Mouse (Mus musculus) lung, postnatal 0 days (tissue): ENCODE results near the gene Clic1. TPM values are rescaled to one million over a fixed set of nuclear protein-coding genes. Genes with fewer than 3 reads are reported as not detected.
"Not testable (repeated sequence)": the region's sequence is repeated elsewhere in the genome, so short reads cannot be mapped to it uniquely, and the experiment has no call there.

Experiments
- ATAC-seq: fragments of 200-750 bp; cut with Nextera tagmentation; 2 replicates; pipeline ENCODE4 v1.8.0; 2017; ENCODE audit warnings: moderate library complexity
- DNase-seq: peaks from one replicate; pipeline ENCODE4 v3.0.0-alpha.2; 2016; ENCODE audit warnings: low spot score
- H3K27ac ChIP-seq: fragments of 300-500 bp; sonication (generic); 2 replicates; pipeline ENCODE4 v1.5.1; 2014; ENCODE audit warnings: antibody characterized with exemption, mild to moderate bottlenecking, low read length, mixed read lengths
- H3K27me3 ChIP-seq: fragments of 300-500 bp; sonication (generic); replicated peaks from 2 replicates; pipeline ENCODE4 v1.6.1; 2014; ENCODE audit warnings: low read length, mixed read lengths; ENCODE audit not compliant: insufficient read depth
- H3K36me3 ChIP-seq: fragments of 300-500 bp; sonication (generic); 2 replicates; pipeline ENCODE4 v1.6.1; 2014; ENCODE audit warnings: low read length, mixed read lengths; ENCODE audit not compliant: insufficient read depth
- H3K4me1 ChIP-seq: fragments of 300-500 bp; sonication (generic); 2 replicates; pipeline ENCODE4 v1.6.1; 2014; ENCODE audit warnings: antibody characterized with exemption, low read depth, low read length, mixed read lengths; ENCODE audit not compliant: insufficient read depth
- H3K4me2 ChIP-seq: fragments of 300-500 bp; sonication (generic); replicated peaks from 2 replicates; pipeline ENCODE4 v1.6.1; 2014; ENCODE audit warnings: low read depth, mild to moderate bottlenecking, low read length, moderate library complexity, mixed read lengths
- H3K4me3 ChIP-seq: fragments of 300-500 bp; sonication (generic); 2 replicates; pipeline ENCODE4 v1.5.1; 2014; ENCODE audit warnings: low read depth, low read length
- H3K9ac ChIP-seq: fragments of 300-500 bp; sonication (generic); replicated peaks from 2 replicates; pipeline ENCODE4 v1.6.1; 2014; ENCODE audit warnings: low read depth, mild to moderate bottlenecking
- H3K9me3 ChIP-seq: fragments of 300-500 bp; sonication (generic); 2 replicates; pipeline ENCODE4 v1.6.1; 2016; ENCODE audit warnings: low read length, mixed read lengths
- CTCF ChIP-seq: IDR thresholded peaks from 2 replicates; pipeline ENCODE4 v1.5.1; 2016; ENCODE audit warnings: antibody characterized with exemption, mild to moderate bottlenecking
- EP300 ChIP-seq: IDR thresholded peaks from 2 replicates; pipeline ENCODE4 v1.6.1; 2016; ENCODE audit warnings: antibody characterized with exemption, mild to moderate bottlenecking, control low read depth
- WGBS: fragments of 180-500 bp; shearing (Covaris S2); extraction: QIAGEN DNeasy Blood & Tissue Kit; methylation state at CpG from one replicate; pipeline ENCODE4 v1.1.7; 2014; 5-methylcytosine and 5-hydroxymethylcytosine counted together
- polyA plus RNA-seq: library from polyadenylated mRNA; unstranded; fragments of >200 nt; fragmentation: Nextera tagmentation; extraction: Ambion mirVana; gene quantifications from 2 replicates; pipeline ENCODE4 v1.2.1, GENCODE M21; 2015

Clic1 gene
- polyA plus RNA-seq, 1 experiment from 2014 or later, result 355 TPM

DNA sequence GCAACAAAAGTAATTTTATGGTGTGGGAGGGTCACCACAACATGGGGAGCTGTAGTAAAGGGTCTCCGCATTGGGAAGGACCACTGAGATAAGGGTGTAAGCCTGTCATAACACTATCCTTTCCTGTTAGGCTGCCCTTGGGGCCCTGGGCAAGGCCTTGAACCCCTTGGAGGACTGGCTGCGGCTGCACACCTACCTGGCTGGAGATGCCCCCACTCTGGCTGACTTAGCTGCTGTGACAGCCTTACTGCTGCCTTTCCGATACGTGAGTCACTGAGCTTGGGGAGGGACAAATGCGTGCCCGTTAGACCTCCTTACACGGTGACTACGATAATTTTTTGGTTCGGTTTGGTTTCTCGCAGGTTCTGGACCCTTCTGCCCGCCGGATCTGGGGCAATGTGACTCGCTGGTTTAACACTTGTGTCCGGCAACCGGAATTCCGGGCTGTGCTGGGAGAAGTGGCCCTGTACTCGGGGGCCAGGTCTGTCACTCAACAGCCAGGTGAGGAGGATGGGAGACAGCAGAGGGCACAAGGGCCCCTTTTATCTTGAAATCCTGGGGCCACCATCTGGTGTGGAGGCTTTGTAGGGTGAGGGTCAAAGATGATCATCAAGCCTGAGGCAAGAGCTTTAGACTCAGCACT lies 45.6 kb upstream of the Clic1 start:
- no peaks in the 10 kb centered on the region for H3K36me3 ChIP-seq
- no peak for ATAC-seq
- no peak for TF ChIP-seq EP300
- no peak for TF ChIP-seq CTCF
- no peak overlapping the region for H3K4me2 ChIP-seq
- H3K4me1 ChIP-seq, result peaks cover 21% of the 10 kb centered on the region
- H3K9ac ChIP-seq, result no peak overlapping the region
- H3K27me3 ChIP-seq, result no peaks in the 10 kb centered on the region
- no peak for DNase-seq
- WGBS, result 90% methylated on average over 17 of the region's 17 CpGs
- no peaks in the 10 kb centered on the region for H3K9me3 ChIP-seq
- H3K27ac ChIP-seq, result no peak overlapping the region
- no peak overlapping the region for H3K4me3 ChIP-seq

GRCm38 (mm10) chr17:35005158-35005557 lies 44.6 kb upstream of the Clic1 start:
- Histone ChIP-seq H3K4me1 (peaks cover 15% of the 10 kb centered on the region), H3K4me2 (no peak overlapping the region), H3K9ac (no peak overlapping the region), H3K4me3 (no peak overlapping the region), H3K27ac (no peak overlapping the region), H3K27me3 (no peaks in the 10 kb centered on the region), H3K36me3 (no peaks in the 10 kb centered on the region), H3K9me3 (no peaks in the 10 kb centered on the region)
- no peak for TF ChIP-seq EP300
- TF ChIP-seq CTCF, result no peak
- ATAC-seq (no peak), DNase-seq (no peak)
- 89% methylated on average over 10 of the region's 10 CpGs for WGBS

DNA sequence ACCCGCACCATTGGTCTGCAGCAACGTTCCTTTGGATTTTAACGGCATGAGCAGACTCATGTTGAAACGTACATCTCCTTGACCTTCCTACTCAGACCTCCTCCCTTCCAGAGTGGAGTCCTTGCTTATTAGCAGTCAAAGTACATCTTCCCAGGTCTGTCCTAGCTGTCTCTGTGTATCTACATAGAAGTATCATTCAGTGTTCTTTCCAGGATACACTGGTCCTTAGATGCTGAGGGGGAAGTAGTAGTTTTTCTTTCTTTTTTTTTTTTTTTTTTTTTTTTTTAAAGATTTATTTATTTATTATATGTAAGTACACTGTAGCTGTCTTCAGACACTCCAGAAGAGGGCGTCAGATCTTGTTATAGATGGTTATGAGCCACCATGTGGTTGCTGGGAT lies 43.9 kb upstream of the Clic1 start:
- H3K4me3 ChIP-seq, ATAC-seq, H3K4me2 ChIP-seq, H3K27me3 ChIP-seq, DNase-seq, H3K27ac ChIP-seq, H3K36me3 ChIP-seq, H3K9ac ChIP-seq, H3K9me3 ChIP-seq: not testable (repeated sequence)
- WGBS, result 89% methylated on average over 4 of the region's 5 CpGs
- peaks cover 15% of the 10 kb centered on the region for H3K4me1 ChIP-seq

DNA sequence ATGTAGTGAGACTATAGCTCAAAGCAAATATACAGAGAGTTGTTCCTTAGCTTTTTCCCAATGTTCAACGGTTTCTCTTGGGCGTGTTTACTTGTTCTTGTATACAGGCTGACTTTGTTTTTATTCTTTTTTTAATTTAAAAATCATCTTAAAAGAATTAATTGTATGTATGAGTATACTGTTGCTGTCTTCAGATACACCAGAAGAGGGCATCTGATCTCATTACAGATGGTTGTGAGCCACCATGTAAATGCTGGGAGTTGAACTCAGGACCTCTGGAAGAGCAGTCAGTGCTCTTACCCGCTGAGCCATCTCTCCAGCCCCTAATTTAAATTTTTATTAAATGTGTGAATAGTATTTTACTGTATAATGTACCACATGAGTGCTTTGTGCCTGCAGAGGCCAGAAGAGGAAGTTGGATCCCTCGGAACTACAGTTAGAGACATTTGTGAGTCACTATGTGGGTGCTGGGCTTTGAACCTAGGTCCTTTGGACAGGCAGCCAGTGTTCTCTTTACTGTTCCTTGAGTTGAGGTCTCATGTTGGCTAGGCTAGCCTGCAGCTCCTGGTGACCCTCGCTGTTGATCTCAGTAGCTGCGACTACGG lies 42.3 kb upstream of the Clic1 start:
- H3K27ac ChIP-seq, result no peak overlapping the region
- H3K4me3 ChIP-seq, result no peak overlapping the region
- H3K4me2 ChIP-seq, result no peak overlapping the region
- peaks cover 14% of the 10 kb centered on the region for H3K36me3 ChIP-seq
- no peaks in the 10 kb centered on the region for H3K9me3 ChIP-seq
- 89% methylated on average over 7 of the region's 7 CpGs for WGBS
- no peaks in the 10 kb centered on the region for H3K27me3 ChIP-seq
- no peak for ATAC-seq
- TF ChIP-seq CTCF, result peak; percentile 32; the same call in 1 of the 2 replicates
- no peak for TF ChIP-seq EP300
- no peak for DNase-seq
- no peak overlapping the region for H3K9ac ChIP-seq
- peaks cover 6% of the 10 kb centered on the region for H3K4me1 ChIP-seq

DNA sequence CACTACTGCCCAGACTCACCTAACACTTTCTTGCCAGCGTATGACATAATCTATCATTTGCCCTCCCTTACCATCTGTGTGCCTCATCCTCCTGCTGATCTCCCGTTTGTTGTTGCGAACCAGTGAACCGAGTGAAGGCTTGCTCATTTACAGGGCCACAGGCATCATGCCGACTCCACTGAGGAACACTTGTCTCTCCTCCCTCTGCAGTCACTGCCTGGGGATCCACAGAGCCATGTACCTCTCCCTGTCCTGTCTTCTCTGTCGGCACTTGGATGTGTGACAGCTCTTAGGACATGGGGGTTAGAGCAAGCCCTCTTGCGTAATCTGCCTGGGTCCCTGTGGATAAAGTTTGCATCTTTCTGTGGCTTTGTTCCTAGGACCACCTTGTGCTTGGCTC lies 40.2 kb upstream of the Clic1 start:
- Histone ChIP-seq H3K4me3 (no peak overlapping the region), H3K4me1 (no peaks in the 10 kb centered on the region), H3K9me3 (no peaks in the 10 kb centered on the region), H3K27ac (no peak overlapping the region), H3K4me2 (no peak overlapping the region), H3K36me3 (peaks cover 28% of the 10 kb centered on the region), H3K9ac (no peak overlapping the region), H3K27me3 (no peaks in the 10 kb centered on the region)
- DNase-seq (no peak), ATAC-seq (no peak)
- WGBS, result 87% methylated on average over 7 of the region's 7 CpGs
- TF ChIP-seq EP300 (no peak), CTCF (no peak)

DNA sequence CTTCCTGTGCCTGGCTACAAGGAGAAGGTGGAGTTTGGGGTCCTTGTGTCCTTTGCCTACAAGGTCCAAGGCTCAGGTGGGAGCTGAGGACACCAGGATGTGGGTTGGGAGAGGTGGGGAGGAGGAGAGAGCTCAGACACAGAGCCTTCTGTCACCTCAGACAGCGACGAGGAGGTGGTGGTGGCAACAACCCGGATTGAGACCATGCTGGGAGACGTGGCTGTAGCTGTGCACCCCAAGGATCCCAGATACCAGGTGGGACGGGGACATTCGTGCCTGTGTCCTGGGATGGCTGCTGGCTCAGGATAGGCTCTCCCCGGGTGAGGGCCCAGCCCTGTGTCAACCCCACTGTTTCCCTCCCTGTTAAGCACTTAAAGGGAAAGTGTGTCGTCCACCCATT lies 38.3 kb upstream of the Clic1 start:
- WGBS, result 91% methylated on average over 8 of the region's 8 CpGs
- Histone ChIP-seq H3K27me3 (no peaks in the 10 kb centered on the region), H3K4me2 (no peak overlapping the region), H3K9ac (no peak overlapping the region), H3K36me3 (peaks cover 28% of the 10 kb centered on the region), H3K4me3 (no peak overlapping the region), H3K27ac (no peak overlapping the region), H3K9me3 (no peaks in the 10 kb centered on the region), H3K4me1 (no peaks in the 10 kb centered on the region)
- ATAC-seq (no peak), DNase-seq (no peak)
- TF ChIP-seq CTCF (no peak), EP300 (no peak)
